Mouse (Mus musculus): ENCODE data around the gene Yaf2. TPM values are rescaled to one million over a fixed set of nuclear protein-coding genes. Genes with fewer than 3 reads are reported as not detected.
"Not testable (repeated sequence)": the region's sequence is repeated elsewhere in the genome, so short reads cannot be mapped to it uniquely, and the experiment has no call there.

Yaf2 gene
- polyA plus RNA-seq, 1 experiment from 2014 or later: 75.0 TPM

GRCm38 (mm10) chr15:93255295-93255694, 81.4 kb downstream of the Yaf2 start:
- Histone ChIP-seq H3K4me3 (ENCODE audit: low read depth, low read length) (no peak overlapping the region), H3K27me3 (replicated peaks; ENCODE audit: control insufficient read depth, insufficient read depth, low read length) (no peaks in the 10 kb centered on the region), H3K4me2 (ENCODE audit: low read length) (no peak overlapping the region), H3K9ac (ENCODE audit: low read length) (no peak overlapping the region), H3K9me3 (ENCODE audit: control insufficient read depth, low read length) (no peaks in the 10 kb centered on the region), H3K36me3 (ENCODE audit: control insufficient read depth, insufficient read depth, low read length) (peaks cover 62% of the 10 kb centered on the region), H3K27ac (ENCODE audit: low read depth) (no peak overlapping the region), H3K4me1 (replicated peaks; ENCODE audit: control insufficient read depth, insufficient read depth, low read length) (no peaks in the 10 kb centered on the region)
- WGBS: 81% methylated on average over 10 of the region's 10 CpGs
- ATAC-seq (replicated peaks; ENCODE audit: low FRiP score, low TSS enrichment, low read depth): no peak
- no peak for DNase-seq (ENCODE audit: low spot score)

- peaks cover 65% of the 10 kb centered on the region for H3K36me3 ChIP-seq (ENCODE audit: control insufficient read depth, insufficient read depth, low read length)
- H3K4me3 ChIP-seq (ENCODE audit: low read depth, low read length): no peak overlapping the region
- H3K4me2 ChIP-seq (ENCODE audit: low read length): no peak overlapping the region
- no peaks in the 10 kb centered on the region for H3K27me3 ChIP-seq (replicated peaks; ENCODE audit: control insufficient read depth, insufficient read depth, low read length)
- H3K4me1 ChIP-seq (replicated peaks; ENCODE audit: control insufficient read depth, insufficient read depth, low read length): no peaks in the 10 kb centered on the region
- 80% methylated on average over 8 of the region's 8 CpGs for WGBS
- no peaks in the 10 kb centered on the region for H3K9me3 ChIP-seq (ENCODE audit: control insufficient read depth, low read length)
- no peak for ATAC-seq (replicated peaks; ENCODE audit: low FRiP score, low TSS enrichment, low read depth)
- DNase-seq (ENCODE audit: low spot score): no peak
- H3K27ac ChIP-seq (ENCODE audit: low read depth): no peak overlapping the region
- H3K9ac ChIP-seq (ENCODE audit: low read length): no peak overlapping the region
Measured at GRCm38 (mm10) chr15:93253172-93253571, 83.6 kb downstream of the Yaf2 start.

- DNase-seq (ENCODE audit: low spot score) (no peak), ATAC-seq (replicated peaks; ENCODE audit: low FRiP score, low TSS enrichment, low read depth) (no peak)
- Histone ChIP-seq H3K4me2 (ENCODE audit: low read length) (no peak overlapping the region), H3K36me3 (ENCODE audit: control insufficient read depth, insufficient read depth, low read length) (peaks cover 64% of the 10 kb centered on the region), H3K9ac (ENCODE audit: low read length) (no peak overlapping the region), H3K27me3 (replicated peaks; ENCODE audit: control insufficient read depth, insufficient read depth, low read length) (no peaks in the 10 kb centered on the region), H3K27ac (ENCODE audit: low read depth) (no peak overlapping the region), H3K9me3 (ENCODE audit: control insufficient read depth, low read length) (no peaks in the 10 kb centered on the region), H3K4me3 (ENCODE audit: low read depth, low read length) (no peak overlapping the region), H3K4me1 (replicated peaks; ENCODE audit: control insufficient read depth, insufficient read depth, low read length) (no peaks in the 10 kb centered on the region)
- 87% methylated on average over 6 of the region's 6 CpGs for WGBS
Measured at GRCm38 (mm10) chr15:93252396-93252795, 84.3 kb downstream of the Yaf2 start.

GRCm38 (mm10) chr15:93251553-93252250, 85.0 kb downstream of the Yaf2 start:
- ATAC-seq (replicated peaks; ENCODE audit: low FRiP score, low TSS enrichment, low read depth): no peak
- H3K27ac ChIP-seq (ENCODE audit: low read depth): no peak overlapping the region

GRCm38 (mm10) chr15:93243202-93243601, 93.5 kb downstream of the Yaf2 start:
- no peak overlapping the region for H3K27ac ChIP-seq (ENCODE audit: low read depth)
- no peaks in the 10 kb centered on the region for H3K4me1 ChIP-seq (replicated peaks; ENCODE audit: control insufficient read depth, insufficient read depth, low read length)
- H3K36me3 ChIP-seq (ENCODE audit: control insufficient read depth, insufficient read depth, low read length): peaks cover 61% of the 10 kb centered on the region
- 76% methylated on average over 10 of the region's 10 CpGs for WGBS
- H3K9ac ChIP-seq (ENCODE audit: low read length): no peak overlapping the region
- ATAC-seq (replicated peaks; ENCODE audit: low FRiP score, low TSS enrichment, low read depth) (no peak), DNase-seq (ENCODE audit: low spot score) (no peak)
- H3K4me2 ChIP-seq (ENCODE audit: low read length): no peak overlapping the region
- H3K27me3 ChIP-seq (replicated peaks; ENCODE audit: control insufficient read depth, insufficient read depth, low read length): no peaks in the 10 kb centered on the region
- no peaks in the 10 kb centered on the region for H3K9me3 ChIP-seq (ENCODE audit: control insufficient read depth, low read length)
- no peak overlapping the region for H3K4me3 ChIP-seq (ENCODE audit: low read depth, low read length)

More at GRCm38 (mm10) chr15:93251553-93252250, 85.0 kb downstream of the Yaf2 start:
- H3K36me3 ChIP-seq (ENCODE audit: control insufficient read depth, insufficient read depth, low read length): peaks cover 65% of the 10 kb centered on the region
- H3K4me3 ChIP-seq (ENCODE audit: low read depth, low read length): no peak overlapping the region
- WGBS: 69% methylated on average over 13 of the region's 13 CpGs
- no peaks in the 10 kb centered on the region for H3K9me3 ChIP-seq (ENCODE audit: control insufficient read depth, low read length)
- no peaks in the 10 kb centered on the region for H3K27me3 ChIP-seq (replicated peaks; ENCODE audit: control insufficient read depth, insufficient read depth, low read length)
- H3K4me2 ChIP-seq (ENCODE audit: low read length): no peak overlapping the region
- H3K9ac ChIP-seq (ENCODE audit: low read length): no peak overlapping the region
- no peaks in the 10 kb centered on the region for H3K4me1 ChIP-seq (replicated peaks; ENCODE audit: control insufficient read depth, insufficient read depth, low read length)
- no peak for DNase-seq (ENCODE audit: low spot score)

- peaks cover 17% of the 10 kb centered on the region for H3K36me3 ChIP-seq (ENCODE audit: control insufficient read depth, insufficient read depth, low read length)
- H3K27ac ChIP-seq (ENCODE audit: low read depth); H3K9ac ChIP-seq (ENCODE audit: low read length); H3K27me3 ChIP-seq (replicated peaks; ENCODE audit: control insufficient read depth, insufficient read depth, low read length); H3K9me3 ChIP-seq (ENCODE audit: control insufficient read depth, low read length); H3K4me2 ChIP-seq (ENCODE audit: low read length); H3K4me1 ChIP-seq (replicated peaks; ENCODE audit: control insufficient read depth, insufficient read depth, low read length); DNase-seq (ENCODE audit: low spot score); H3K4me3 ChIP-seq (ENCODE audit: low read depth, low read length); ATAC-seq (replicated peaks; ENCODE audit: low FRiP score, low TSS enrichment, low read depth): not testable (repeated sequence)
- 88% methylated on average over 10 of the region's 10 CpGs for WGBS
Measured at GRCm38 (mm10) chr15:93236456-93236855, 100.3 kb downstream of the Yaf2 start.

Other genes with a start within 250 kb of the Yaf2 start
- 14.2 and 14.5 TPM in 2 replicates for gene Gxylt1, start 61.8 kb downstream of the Yaf2 start, polyA plus RNA-seq (2014; fragmentation: Nextera tagmentation; extraction: Ambion mirVana)
- gene Zcrb1, start 61.4 kb upstream of the Yaf2 start, polyA plus RNA-seq (2014; fragmentation: Nextera tagmentation; extraction: Ambion mirVana): 115 and 121 TPM in 2 replicates
- 28.4 and 33.0 TPM in 2 replicates for gene Pphln1, start 61.4 kb upstream of the Yaf2 start, polyA plus RNA-seq (2014; fragmentation: Nextera tagmentation; extraction: Ambion mirVana)